Mouse (Mus musculus): Measurements from ENCODE around the gene Alpk1. TPM values are rescaled to one million over a fixed set of nuclear protein-coding genes. Genes with fewer than 3 reads are reported as not detected.
A peak's percentile ranks its signal among the peaks of the same experiment; 100 is the strongest.

Gene Alpk1
- polyA plus RNA-seq, 2 experiments: 1.5 to 3.0 TPM

DNA sequence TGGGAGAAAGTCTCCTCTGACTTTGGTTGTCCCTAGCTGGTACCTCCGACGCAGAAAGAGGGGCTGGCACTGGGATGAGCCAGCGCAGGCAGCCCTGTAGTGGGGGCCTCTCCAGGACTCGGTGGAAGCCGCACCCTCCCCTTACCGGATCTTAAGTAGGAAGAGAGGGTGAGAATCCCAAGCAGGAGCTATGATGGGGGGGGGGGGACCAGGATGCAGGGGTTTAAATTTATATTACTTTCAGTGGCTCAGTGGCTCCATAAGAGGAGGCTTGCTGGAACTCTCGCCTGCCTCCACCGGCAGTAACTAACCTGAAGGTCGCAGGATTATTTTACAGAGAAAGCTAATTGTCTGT is 152.4 kb downstream of the Alpk1 start:
- H3K4me3 ChIP-seq (replicated peaks; ENCODE audit: low read length): no peak overlapping the region; the same call in 1 of the 2 replicates
- DNase-seq (ENCODE audit: low spot score): peak; percentile 2
- H3K9ac ChIP-seq (ENCODE audit: low read depth, low read length, severe bottlenecking): no peak overlapping the region
- TF ChIP-seq POLR2A (IDR thresholded peaks at IDR 0.05; ENCODE audit: borderline replicate concordance, extremely low read depth, insufficient read depth, insufficient read length): no peak
- no peak; the same call in 1 of the 2 replicates for ATAC-seq (ENCODE audit: low FRiP score, low read depth)
- H3K27ac ChIP-seq (replicated peaks; ENCODE audit: low read depth, low read length): no peak overlapping the region
- no peaks in the 10 kb centered on the region for H3K9me3 ChIP-seq (ENCODE audit: control insufficient read depth, low read length)
- WGBS: 0% methylated on average over 9 of the region's 9 CpGs
- H3K4me2 ChIP-seq (replicated peaks; ENCODE audit: low read depth, low read length, severe bottlenecking): no peak overlapping the region
- peaks cover 12% of the 10 kb centered on the region for H3K4me1 ChIP-seq (ENCODE audit: control insufficient read depth, insufficient read depth, low read length)
- no peaks in the 10 kb centered on the region for H3K36me3 ChIP-seq (ENCODE audit: control insufficient read depth, insufficient read depth, low read length)
- peaks cover 75% of the 10 kb centered on the region for H3K27me3 ChIP-seq (ENCODE audit: control insufficient read depth, insufficient read depth, low read length)

- WGBS: 1% methylated on average over 28 of the region's 28 CpGs
- H3K27me3 ChIP-seq (ENCODE audit: control insufficient read depth, insufficient read depth, low read length): peaks cover 70% of the 10 kb centered on the region
- DNase-seq (ENCODE audit: low spot score): no peak
- peaks cover 6% of the 10 kb centered on the region; the same call in 1 of the 2 replicates for H3K4me1 ChIP-seq (ENCODE audit: control insufficient read depth, insufficient read depth, low read length)
- H3K9ac ChIP-seq (ENCODE audit: low read depth, low read length, severe bottlenecking): no peak overlapping the region
- H3K27ac ChIP-seq (replicated peaks; ENCODE audit: low read depth, low read length): no peak overlapping the region
- no peak overlapping the region for H3K4me3 ChIP-seq (replicated peaks; ENCODE audit: low read length)
- TF ChIP-seq POLR2A (IDR thresholded peaks at IDR 0.05; ENCODE audit: borderline replicate concordance, extremely low read depth, insufficient read depth, insufficient read length): no peak
- no peak overlapping the region for H3K4me2 ChIP-seq (replicated peaks; ENCODE audit: low read depth, low read length, severe bottlenecking)
- ATAC-seq (ENCODE audit: low FRiP score, low read depth): no peak
- no peaks in the 10 kb centered on the region for H3K9me3 ChIP-seq (ENCODE audit: control insufficient read depth, low read length)
- H3K36me3 ChIP-seq (ENCODE audit: control insufficient read depth, insufficient read depth, low read length): no peaks in the 10 kb centered on the region
Observed at GRCm38 (mm10) chr3:127627151-127627955, 153.0 kb downstream of the Alpk1 start.

- no peak overlapping the region for H3K4me2 ChIP-seq (replicated peaks; ENCODE audit: low read depth, low read length, severe bottlenecking)
- no peak overlapping the region for H3K27ac ChIP-seq (replicated peaks; ENCODE audit: low read depth, low read length)
- no peak for TF ChIP-seq POLR2A (IDR thresholded peaks at IDR 0.05; ENCODE audit: borderline replicate concordance, extremely low read depth, insufficient read depth, insufficient read length)
- no peak overlapping the region for H3K9ac ChIP-seq (ENCODE audit: low read depth, low read length, severe bottlenecking)
- no peaks in the 10 kb centered on the region for H3K36me3 ChIP-seq (ENCODE audit: control insufficient read depth, insufficient read depth, low read length)
- ATAC-seq (ENCODE audit: low FRiP score, low read depth) (no peak), DNase-seq (ENCODE audit: low spot score) (no peak)
- 0 out of 2 replicates have a peak, but pooled peaks cover 5% of the 10 kb centered on the region for H3K4me1 ChIP-seq (ENCODE audit: control insufficient read depth, insufficient read depth, low read length)
- H3K9me3 ChIP-seq (ENCODE audit: control insufficient read depth, low read length): no peaks in the 10 kb centered on the region
- no peak overlapping the region for H3K4me3 ChIP-seq (replicated peaks; ENCODE audit: low read length)
- H3K27me3 ChIP-seq (ENCODE audit: control insufficient read depth, insufficient read depth, low read length): peaks cover 61% of the 10 kb centered on the region
- WGBS: 7% methylated on average over 3 of the region's 3 CpGs
Observed at GRCm38 (mm10) chr3:127626524-127626923, 153.8 kb downstream of the Alpk1 start.

- Histone ChIP-seq H3K4me2 (replicated peaks; ENCODE audit: low read depth, low read length, severe bottlenecking) (peak overlapping the region; percentile 60), H3K36me3 (ENCODE audit: control insufficient read depth, insufficient read depth, low read length) (no peaks in the 10 kb centered on the region), H3K27ac (replicated peaks; ENCODE audit: low read depth, low read length) (no peak overlapping the region), H3K9ac (ENCODE audit: low read depth, low read length, severe bottlenecking) (no peak overlapping the region), H3K4me1 (ENCODE audit: control insufficient read depth, insufficient read depth, low read length) (0 out of 2 replicates have a peak, but pooled peaks cover 5% of the 10 kb centered on the region), H3K9me3 (ENCODE audit: control insufficient read depth, low read length) (no peaks in the 10 kb centered on the region), H3K4me3 (replicated peaks; ENCODE audit: low read length) (peak overlapping the region; percentile 37), H3K27me3 (ENCODE audit: control insufficient read depth, insufficient read depth, low read length) (peaks cover 55% of the 10 kb centered on the region)
- no peak for ATAC-seq (ENCODE audit: low FRiP score, low read depth)
- no peak for DNase-seq (ENCODE audit: low spot score)
- TF ChIP-seq POLR2A (IDR thresholded peaks at IDR 0.05; ENCODE audit: borderline replicate concordance, extremely low read depth, insufficient read depth, insufficient read length): no peak
- WGBS: under 1% methylated on average over 28 of the region's 28 CpGs
Observed at GRCm38 (mm10) chr3:127625701-127626399, 154.5 kb downstream of the Alpk1 start.

- no peak for TF ChIP-seq POLR2A (IDR thresholded peaks at IDR 0.05; ENCODE audit: borderline replicate concordance, extremely low read depth, insufficient read depth, insufficient read length)
- DNase-seq (ENCODE audit: low spot score) (peak; percentile 51), ATAC-seq (ENCODE audit: low FRiP score, low read depth) (peak; percentile 71)
- H3K4me2 ChIP-seq (replicated peaks; ENCODE audit: low read depth, low read length, severe bottlenecking): peak overlapping the region; percentile 60
- H3K36me3 ChIP-seq (ENCODE audit: control insufficient read depth, insufficient read depth, low read length): no peaks in the 10 kb centered on the region
- H3K4me3 ChIP-seq (replicated peaks; ENCODE audit: low read length): peak overlapping the region; percentile 37
- H3K9ac ChIP-seq (ENCODE audit: low read depth, low read length, severe bottlenecking): no peak overlapping the region
- peaks cover 49% of the 10 kb centered on the region for H3K27me3 ChIP-seq (ENCODE audit: control insufficient read depth, insufficient read depth, low read length)
- WGBS: under 1% methylated on average over 26 of the region's 36 CpGs
- H3K9me3 ChIP-seq (ENCODE audit: control insufficient read depth, low read length): no peaks in the 10 kb centered on the region
- H3K4me1 ChIP-seq (ENCODE audit: control insufficient read depth, insufficient read depth, low read length): 0 out of 2 replicates have a peak, but pooled peaks cover 5% of the 10 kb centered on the region
- no peak overlapping the region for H3K27ac ChIP-seq (replicated peaks; ENCODE audit: low read depth, low read length)
Observed at GRCm38 (mm10) chr3:127625296-127625695, 155.0 kb downstream of the Alpk1 start.

Other genes with a start within 250 kb of the Alpk1 start
- gene Larp7, start 227.2 kb downstream of the Alpk1 start, polyA plus RNA-seq (2012; rRNA removed): 15.5 and 35.4 TPM in 2 replicates
- gene Larp7, start 227.2 kb downstream of the Alpk1 start, polyA plus RNA-seq (2014; fragmentation: Nextera tagmentation; extraction: Ambion mirVana): 49.6 and 51.1 TPM in 2 replicates
- 12.6 and 14.1 TPM in 2 replicates for gene Zgrf1, start 227.0 kb downstream of the Alpk1 start, polyA plus RNA-seq (2012; rRNA removed)
- 7.6 and 8.1 TPM in 2 replicates for gene Zgrf1, start 227.0 kb downstream of the Alpk1 start, polyA plus RNA-seq (2014; fragmentation: Nextera tagmentation; extraction: Ambion mirVana)
- 0.15 and 0.80 TPM in 2 replicates for gene Neurog2, start 147.4 kb downstream of the Alpk1 start, polyA plus RNA-seq (2012; rRNA removed)
- gene Neurog2, start 147.4 kb downstream of the Alpk1 start, polyA plus RNA-seq (2014; fragmentation: Nextera tagmentation; extraction: Ambion mirVana): not detected in 2 replicates
- gene Tifa, start 9.3 kb upstream of the Alpk1 start, polyA plus RNA-seq (2012; rRNA removed): 1.8 and 2.2 TPM in 2 replicates
- gene Tifa, start 9.3 kb upstream of the Alpk1 start, polyA plus RNA-seq (2014; fragmentation: Nextera tagmentation; extraction: Ambion mirVana): 3.7 and 3.8 TPM in 2 replicates
- gene Ap1ar, start 57.0 kb upstream of the Alpk1 start, polyA plus RNA-seq (2012; rRNA removed): 38.2 and 39.0 TPM in 2 replicates
- gene Ap1ar, start 57.0 kb upstream of the Alpk1 start, polyA plus RNA-seq (2014; fragmentation: Nextera tagmentation; extraction: Ambion mirVana): 43.1 and 50.6 TPM in 2 replicates
- 5.4 and 6.3 TPM in 2 replicates for gene Fam241a, start 115.8 kb upstream of the Alpk1 start, polyA plus RNA-seq (2012; rRNA removed)
- 11.7 and 12.2 TPM in 2 replicates for gene Fam241a, start 115.8 kb upstream of the Alpk1 start, polyA plus RNA-seq (2014; fragmentation: Nextera tagmentation; extraction: Ambion mirVana)